In genomic region chr2:157075685-157076084, GRCm38 (mm10) we compare ENCODE assay signal across 8 mouse cellular contexts. TPM values are rescaled to one million over a fixed set of nuclear protein-coding genes. Genes with fewer than 3 reads are reported as not detected.
A peak's percentile ranks its signal among the peaks of the same experiment; 100 is the strongest.
DNase-seq lines count a peak whose midpoint lies in the region; ATAC-seq and TF ChIP-seq lines count a peak whose summit lies in the region.
"Had no signal": no experiment of that assay in that cellular context is flagged by ENCODE, and none has a peak within 500 bp of the region (broad histone marks: within the 10 kb centered on the region; RNA-seq: fewer than 3 reads in every experiment).

No protein-coding gene starts in this region.

- H3K27me3 ChIP-seq in cerebellum, adult 2 months (ENCODE audit: control insufficient read depth, insufficient read depth, low read length), result no peaks in the 10 kb centered on the region
- H3K27me3 ChIP-seq in heart, embryonic 12.5 days (replicated peaks), result 0 out of 2 replicates have a peak, but pooled peaks cover 4% of the 10 kb centered on the region
- no peaks in the 10 kb centered on the region for H3K27me3 ChIP-seq in kidney, postnatal 0 days (ENCODE audit: insufficient read depth, low read length)
- no peaks in the 10 kb centered on the region for H3K27me3 ChIP-seq in neural tube, embryonic 12.5 days (replicated peaks)

- H3K4me2 ChIP-seq in heart, embryonic 12.5 days, result peak overlapping the region; percentile 92
- peak overlapping the region; percentile 91 for H3K4me2 ChIP-seq in kidney, postnatal 0 days (ENCODE audit: low read length)
- peak overlapping the region; percentile 98 for H3K4me2 ChIP-seq in neural tube, embryonic 12.5 days (replicated peaks)
- H3K4me2 ChIP-seq: liver, embryonic 15.5 days had no signal

- WGBS in cerebellum, adult 2 months, result 0% methylated on average over 3 of the region's 3 CpGs
- WGBS in heart, embryonic 12.5 days, result 42% methylated on average over 3 of the region's 3 CpGs
- 12% methylated on average over 3 of the region's 3 CpGs for WGBS in kidney, postnatal 0 days
- 81% methylated on average over 3 of the region's 3 CpGs for WGBS in neural tube, embryonic 12.5 days

- DNase-seq in brain, adult 2 months (ENCODE audit: low read depth, low spot score), result peak; percentile 90
- DNase-seq in cerebellum, adult 2 months, result peak; percentile 82 to 88
- DNase-seq in kidney, postnatal 0 days (ENCODE audit: low spot score), result peak; percentile 30
- no peak for DNase-seq in layer of hippocampus, adult 9-11 months
- no peak for DNase-seq in spleen, postnatal 4 days (ENCODE audit: low spot score in 2 of 2)

- peak; percentile 23; the same call in 1 of the 2 replicates for TF ChIP-seq CTCF in cerebellum, adult 2 months (IDR thresholded peaks at IDR 0.05; ENCODE audit: borderline replicate concordance, insufficient read depth, low read depth, low read length)
- no peak for TF ChIP-seq CTCF in kidney, postnatal 0 days (IDR thresholded peaks at IDR 0.05; ENCODE audit: low read depth)

- 0 out of 2 replicates have a peak, but pooled peaks cover 5% of the 10 kb centered on the region for H3K36me3 ChIP-seq in heart, embryonic 12.5 days
- no peaks in the 10 kb centered on the region for H3K36me3 ChIP-seq in kidney, postnatal 0 days (ENCODE audit: insufficient read depth, low read length)
- H3K36me3 ChIP-seq in neural tube, embryonic 12.5 days, result peaks cover 21% of the 10 kb centered on the region
- H3K36me3 ChIP-seq: liver, embryonic 15.5 days had no signal

- peaks cover 33% of the 10 kb centered on the region for H3K4me1 ChIP-seq in cerebellum, adult 2 months (ENCODE audit: control insufficient read depth, insufficient read depth, low read length)
- H3K4me1 ChIP-seq in heart, embryonic 12.5 days (replicated peaks), result peaks cover 72% of the 10 kb centered on the region
- peaks cover 47% of the 10 kb centered on the region for H3K4me1 ChIP-seq in kidney, postnatal 0 days (replicated peaks; ENCODE audit: insufficient read depth, low read length)
- H3K4me1 ChIP-seq in neural tube, embryonic 12.5 days, result peaks cover 79% of the 10 kb centered on the region

- no peaks in the 10 kb centered on the region for H3K9me3 ChIP-seq in heart, embryonic 12.5 days (replicated peaks)
- no peaks in the 10 kb centered on the region for H3K9me3 ChIP-seq in kidney, postnatal 0 days (replicated peaks; ENCODE audit: low read length)
- no peaks in the 10 kb centered on the region for H3K9me3 ChIP-seq in neural tube, embryonic 12.5 days
- H3K9me3 ChIP-seq: liver, embryonic 15.5 days had no signal

- peak overlapping the region; percentile 72 for H3K4me3 ChIP-seq in cerebellum, adult 2 months (replicated peaks; ENCODE audit: insufficient read depth, low read depth, low read length)
- no peak overlapping the region for H3K4me3 ChIP-seq in heart, embryonic 12.5 days
- H3K4me3 ChIP-seq in kidney, postnatal 0 days (replicated peaks; ENCODE audit: low read depth, low read length), result no peak overlapping the region
- H3K4me3 ChIP-seq in neural tube, embryonic 12.5 days, result peak overlapping the region; percentile 19; the same call in 1 of the 2 replicates
- H3K4me3 ChIP-seq: liver, embryonic 15.5 days had no signal

- H3K9ac ChIP-seq in heart, embryonic 12.5 days, result peak overlapping the region; percentile 95; the same call in 1 of the 2 replicates
- peak overlapping the region; percentile 27; the same call in 1 of the 2 replicates for H3K9ac ChIP-seq in kidney, postnatal 0 days (ENCODE audit: low read depth, low read length)
- H3K9ac ChIP-seq in neural tube, embryonic 12.5 days, result peak overlapping the region; percentile 2; the same call in 1 of the 2 replicates
- H3K9ac ChIP-seq: liver, embryonic 15.5 days had no signal

- peak overlapping the region; percentile 73 for H3K27ac ChIP-seq in cerebellum, adult 2 months (ENCODE audit: insufficient read depth, low read length)
- H3K27ac ChIP-seq in heart, embryonic 12.5 days (ENCODE audit: poor library complexity, severe bottlenecking), result peak overlapping the region; percentile 52
- 0 out of 2 replicates have a peak overlapping the region, but pooled peaks have one; percentile 47 for H3K27ac ChIP-seq in kidney, postnatal 0 days
- no peak overlapping the region for H3K27ac ChIP-seq in neural tube, embryonic 12.5 days
- H3K27ac ChIP-seq: liver, embryonic 15.5 days had no signal

- peak; percentile 42; the same call in 1 of the 2 replicates for TF ChIP-seq POLR2A in cerebellum, adult 2 months (IDR thresholded peaks at IDR 0.05; ENCODE audit: borderline replicate concordance, insufficient read depth, low read length)

- no peak for ATAC-seq in heart, embryonic 12.5 days (ENCODE audit: insufficient number of reproducible peaks, low FRiP score)
- ATAC-seq in kidney, postnatal 0 days (replicated peaks; ENCODE audit: low FRiP score, low read depth), result no peak
- no peak for ATAC-seq in neural tube, embryonic 12.5 days (ENCODE audit: low FRiP score, low read depth)

RNA-seq across cellular contexts. Expression of gene Soga1, which starts 3.4 kb away (rescaled TPM):
- 38.3 and 50.1 TPM in 2 replicates for polyA plus RNA-seq in cerebellum, adult 2 months (2012; rRNA removed)
- 4.5 and 5.2 TPM in 2 replicates for polyA plus RNA-seq in heart, embryonic 12.5 days (2016; fragmentation: Nextera tagmentation; extraction: Ambion mirVana)
- polyA plus RNA-seq in kidney, postnatal 0 days (2015; fragmentation: Nextera tagmentation; extraction: Ambion mirVana), result 1.3 and 1.8 TPM in 2 replicates
- polyA plus RNA-seq in neural tube, embryonic 12.5 days (2016; fragmentation: Nextera tagmentation; extraction: Ambion mirVana), result 6.1 TPM in 2 replicates

RNA-seq across cellular contexts. Expression of gene Tldc2, which starts 11.2 kb away (rescaled TPM):
- polyA plus RNA-seq in cerebellum, adult 2 months (2012; rRNA removed), result 6.0 and 7.1 TPM in 2 replicates
- polyA plus RNA-seq in heart, embryonic 12.5 days (2016; fragmentation: Nextera tagmentation; extraction: Ambion mirVana), result not detected in 2 replicates
- polyA plus RNA-seq in kidney, postnatal 0 days (2015; fragmentation: Nextera tagmentation; extraction: Ambion mirVana), result 2.2 and 2.5 TPM in 2 replicates
- polyA plus RNA-seq in neural tube, embryonic 12.5 days (2016; fragmentation: Nextera tagmentation; extraction: Ambion mirVana), result not detected in 2 replicates
- polyA plus RNA-seq: liver, embryonic 15.5 days had no signal

RNA-seq across cellular contexts. Expression of gene Samhd1, which starts 59.4 kb away (rescaled TPM):
- 22.4 and 22.6 TPM in 2 replicates for polyA plus RNA-seq in cerebellum, adult 2 months (2012; rRNA removed)
- 17.2 and 18.0 TPM in 2 replicates for polyA plus RNA-seq in heart, embryonic 12.5 days (2016; fragmentation: Nextera tagmentation; extraction: Ambion mirVana)
- polyA plus RNA-seq in kidney, postnatal 0 days (2015; fragmentation: Nextera tagmentation; extraction: Ambion mirVana), result 19.1 and 20.0 TPM in 2 replicates
- 15.9 and 17.5 TPM in 2 replicates for polyA plus RNA-seq in neural tube, embryonic 12.5 days (2016; fragmentation: Nextera tagmentation; extraction: Ambion mirVana)

Comparison
In these comparisons a context has a peak if more than half of its experiments do, and no peak if none do; other contexts are left out.
1. DNase-seq: peak in brain, adult 2 months (single experiment), cerebellum, adult 2 months (2 of 2) and kidney, postnatal 0 days (single experiment); none in layer of hippocampus, adult 9-11 months (single experiment) and spleen, postnatal 4 days (0 of 2).
2. H3K4me3 ChIP-seq: peak in cerebellum, adult 2 months (single experiment) and neural tube, embryonic 12.5 days (single experiment); none in heart, embryonic 12.5 days (single experiment) and kidney, postnatal 0 days (single experiment).
3. H3K9ac ChIP-seq: peak in every context shown above with its lines; median percentile 95 in heart, embryonic 12.5 days; 27 in kidney, postnatal 0 days; 2 in neural tube, embryonic 12.5 days.
4. Peak in every context shown above with its lines, with median percentiles within 50 percentile points of each other: H3K4me2 ChIP-seq.